Mouse (Mus musculus) lung, postnatal 36 days (tissue): Measurements from ENCODE around the gene Tbc1d8.

Experiments
- DNase-seq: peaks from one replicate; pipeline ENCODE4 v3.0.0; 2022; ENCODE audit warnings: mixed read lengths

Gene Tbc1d8

DNA sequence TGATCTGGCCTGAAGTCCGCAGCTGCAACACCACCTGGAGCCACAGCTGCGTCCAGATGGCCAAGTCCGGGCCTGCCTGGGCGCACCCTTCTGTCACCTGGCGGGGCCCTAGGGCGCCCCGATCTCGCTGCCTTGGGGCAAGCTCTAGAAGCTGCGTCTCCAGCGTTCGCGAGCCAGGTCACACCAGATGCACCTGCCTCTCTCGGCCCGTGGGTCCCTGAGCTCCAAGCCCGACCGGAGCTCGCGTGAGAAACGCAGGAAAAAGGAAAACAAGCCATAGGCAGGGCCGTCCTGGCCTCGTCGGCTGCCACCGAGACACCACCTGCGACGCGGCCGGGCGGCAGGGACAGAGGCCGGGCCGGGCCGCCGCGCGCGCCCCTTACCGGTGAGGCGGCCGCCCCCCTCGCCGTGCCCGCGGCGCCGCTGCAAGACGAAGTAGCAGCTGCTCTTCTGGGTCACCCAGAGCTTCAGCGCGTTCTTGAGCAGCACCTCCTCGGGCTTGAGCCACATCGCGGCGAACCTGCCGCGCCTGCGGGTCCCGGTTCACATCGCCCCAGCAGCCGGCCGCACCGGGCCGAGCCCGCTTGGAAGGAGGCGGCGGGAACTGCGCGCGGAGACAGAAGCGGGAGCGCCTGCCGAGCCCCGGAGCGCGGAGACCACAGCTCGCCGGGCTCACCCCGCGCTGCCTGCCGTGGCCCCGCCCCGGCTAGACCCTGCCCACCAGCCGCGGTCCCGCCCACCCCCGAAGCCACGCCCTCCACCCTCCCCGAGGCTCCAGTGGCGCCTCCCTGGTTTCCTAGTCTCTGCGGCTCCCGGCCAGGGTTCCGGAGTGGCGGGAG lies at the start of gene Tbc1d8:
Gene Tbc1d8 (minus strand): TSS at position 699 of the 839 bp plus-strand sequence.
- peak; percentile 95 for DNase-seq

DNA sequence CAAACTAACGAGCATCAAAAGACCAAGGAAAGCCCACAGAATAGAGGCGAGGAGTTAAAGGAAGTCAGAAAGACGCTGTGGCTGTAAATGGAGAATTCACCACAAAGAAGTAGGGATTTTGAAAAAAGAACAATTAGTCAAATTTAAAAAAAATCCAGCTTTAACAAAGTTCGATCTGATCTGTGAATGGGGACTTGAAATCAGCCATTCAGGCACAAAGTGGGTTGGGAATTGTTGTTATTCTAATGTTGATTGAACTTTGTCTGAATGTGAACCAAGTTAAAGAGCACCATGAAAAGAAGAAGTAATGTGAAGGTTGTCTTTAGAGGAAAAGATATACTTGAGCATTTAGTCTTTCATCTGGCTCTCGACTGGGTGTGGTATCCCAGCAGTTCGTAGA lies 49.8 kb upstream of the Tbc1d8 start:
- no peak for DNase-seq

DNA sequence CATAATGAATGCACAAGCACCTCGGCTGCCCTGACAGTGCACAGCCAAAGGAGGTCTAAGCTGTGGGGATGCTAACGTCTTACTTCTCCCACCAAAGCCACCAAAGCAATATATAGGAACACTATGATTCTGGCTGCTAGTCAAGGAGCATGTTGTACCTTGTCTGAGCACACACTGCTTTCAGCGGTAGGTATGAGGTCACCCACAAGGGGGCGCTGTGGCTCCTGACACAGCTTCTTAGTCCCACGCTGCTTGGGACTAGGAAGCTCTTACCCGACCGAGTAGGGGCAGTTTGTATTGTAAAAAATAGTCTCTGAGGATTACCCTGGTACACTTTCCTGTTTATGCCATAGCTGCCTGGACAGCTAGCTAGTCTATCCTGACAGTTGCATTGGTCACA lies 48.9 kb upstream of the Tbc1d8 start:
- DNase-seq = peak; percentile 90

DNA sequence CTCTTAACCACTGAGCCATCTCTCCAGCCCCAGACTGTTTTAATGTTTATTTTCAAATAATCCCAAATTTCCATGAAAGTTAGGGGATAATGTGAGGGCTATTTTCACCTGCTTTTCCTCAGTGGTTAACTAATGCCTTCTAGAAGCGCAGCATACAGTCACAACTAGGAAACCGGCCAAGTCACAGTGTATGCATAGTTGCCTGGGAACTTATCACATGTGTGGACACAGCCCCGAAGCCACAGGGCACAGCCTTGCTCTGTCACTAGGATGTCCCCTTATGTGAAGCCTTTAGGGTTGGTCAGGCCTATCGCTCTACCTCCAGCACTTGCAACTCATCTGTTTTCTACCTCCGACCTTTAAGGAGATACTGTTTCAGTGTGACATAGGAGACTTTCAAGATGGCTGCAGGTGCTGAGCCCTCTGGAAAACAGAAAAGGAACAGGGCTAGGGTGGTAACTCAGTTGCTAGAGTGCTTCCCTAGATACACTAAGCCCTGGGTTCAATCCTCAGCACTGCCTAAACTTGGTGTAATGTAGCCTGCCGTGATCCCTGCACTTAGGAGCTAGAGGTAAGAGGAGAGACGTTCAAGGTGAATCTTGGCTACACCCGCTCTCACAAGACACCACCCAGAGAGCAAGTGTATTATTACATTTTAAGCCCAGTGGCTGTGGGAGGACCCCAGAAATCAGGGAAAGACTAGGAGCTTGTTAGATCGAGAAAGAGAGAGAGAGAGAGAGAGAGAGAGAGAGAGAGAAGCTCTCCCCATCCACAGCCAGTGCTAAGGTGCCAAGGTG lies 48.0 kb upstream of the Tbc1d8 start:
- peak; percentile 59 for DNase-seq

DNA sequence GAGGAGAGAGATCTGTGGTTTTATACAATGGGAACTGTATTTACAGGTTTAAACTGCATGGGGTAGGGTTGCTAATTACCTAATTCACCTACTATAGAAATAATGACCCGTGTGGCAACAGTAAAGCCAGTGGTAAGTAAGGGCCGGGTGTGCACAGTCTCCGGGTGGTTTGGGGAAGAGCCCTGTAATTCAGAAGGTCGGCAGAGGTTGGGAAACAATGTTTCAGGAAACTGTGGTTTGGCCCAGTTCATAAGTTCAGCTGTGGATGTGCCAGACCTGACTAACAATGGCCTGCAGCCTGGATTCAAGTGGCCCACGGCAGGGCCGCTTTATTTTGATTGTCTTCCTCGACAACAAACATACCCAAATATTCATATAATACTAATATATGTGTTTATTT lies 47.2 kb upstream of the Tbc1d8 start:
- peak; percentile 62 for DNase-seq

DNA sequence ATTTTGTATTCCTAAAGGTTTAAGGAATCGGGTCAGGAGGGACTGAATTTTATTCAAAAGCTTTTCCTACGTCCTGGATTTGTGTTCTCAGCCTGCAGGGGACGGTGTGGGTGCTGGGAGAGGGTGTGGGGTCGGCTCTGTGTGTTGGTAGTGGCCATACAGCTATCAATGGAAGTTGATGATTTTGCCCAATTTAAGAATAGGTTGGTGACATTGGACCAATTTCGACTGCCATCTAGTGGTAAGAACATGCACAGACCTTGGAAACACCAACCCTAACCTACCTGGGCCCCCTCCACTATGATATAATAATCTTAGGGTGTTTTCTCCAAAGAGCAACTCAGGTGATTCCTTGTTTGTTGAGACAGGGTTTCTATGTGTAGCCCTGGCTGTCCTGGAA lies 44.0 kb upstream of the Tbc1d8 start:
- peak; percentile 70 for DNase-seq

DNA sequence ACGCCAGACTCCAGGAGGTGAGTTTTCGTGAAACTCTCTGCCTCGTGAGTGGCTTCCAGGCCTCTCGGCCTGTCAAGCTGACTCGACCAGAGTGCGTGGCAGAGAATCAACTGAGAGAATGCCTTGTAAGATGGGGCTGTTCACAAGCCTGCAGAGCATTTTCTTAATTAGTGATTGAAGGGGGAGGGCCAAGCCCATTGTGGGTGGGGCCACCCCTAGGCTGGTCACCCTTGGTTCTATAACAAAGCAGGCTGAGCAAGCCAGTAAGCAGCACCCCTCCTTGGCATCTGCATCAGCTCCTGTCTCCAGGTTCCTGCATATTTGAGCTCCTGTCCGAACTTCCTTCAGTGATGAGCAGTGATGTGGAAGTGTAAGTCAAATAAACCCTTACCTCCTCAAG lies 42.8 kb upstream of the Tbc1d8 start:
- DNase-seq = no peak

DNA sequence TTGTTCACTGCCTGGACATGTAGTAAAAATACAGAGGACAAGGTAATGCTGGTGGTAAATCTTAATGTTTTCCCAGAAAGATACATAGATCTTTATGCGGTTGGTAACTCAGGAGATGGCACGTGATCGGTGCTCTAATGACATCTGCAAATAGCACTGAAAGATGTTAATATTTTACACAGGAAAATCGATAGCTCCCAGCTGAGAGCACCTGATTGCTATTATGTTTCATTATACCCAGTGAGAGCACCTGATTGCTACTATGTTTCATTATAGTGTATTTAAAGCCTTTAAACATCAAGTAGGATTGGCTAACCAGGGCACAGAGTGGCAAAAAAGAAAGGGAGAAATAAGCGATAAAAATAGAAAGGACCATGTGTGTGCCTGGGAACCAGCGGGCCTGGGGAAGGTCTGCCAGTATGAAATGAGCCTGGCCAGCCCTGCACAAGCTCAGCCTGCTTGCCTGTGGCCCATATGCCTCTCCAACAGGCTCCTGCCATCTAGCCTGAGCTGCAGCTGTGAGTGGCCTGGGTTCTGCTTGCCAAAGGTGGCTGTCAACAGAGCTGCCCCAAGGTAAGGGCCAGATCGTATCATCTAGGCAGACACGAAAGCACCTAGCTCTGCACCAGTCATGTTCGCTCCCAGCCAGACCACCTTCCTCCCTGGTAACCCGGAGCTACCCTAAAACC lies 36.9 kb upstream of the Tbc1d8 start:
- no peak for DNase-seq

DNA sequence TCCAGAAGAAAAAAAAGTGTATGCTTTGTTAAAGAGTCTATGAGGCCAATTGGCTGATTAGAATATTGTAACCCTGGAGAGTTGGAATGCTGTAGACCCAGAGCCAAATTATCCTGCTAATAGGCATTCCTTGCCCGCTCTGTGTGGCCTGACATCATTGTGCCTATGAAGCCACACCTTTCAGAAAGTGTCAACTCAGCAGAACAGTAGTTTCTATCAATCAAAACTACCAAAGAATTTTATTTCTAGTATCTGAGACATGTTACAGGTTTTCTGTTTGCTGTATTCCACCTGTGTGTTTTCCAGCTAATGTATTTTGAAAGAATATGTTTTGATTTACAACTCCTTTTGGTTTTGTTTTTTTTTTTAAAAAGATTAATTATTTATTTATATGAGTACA lies 33.6 kb upstream of the Tbc1d8 start:
- no peak for DNase-seq

DNA sequence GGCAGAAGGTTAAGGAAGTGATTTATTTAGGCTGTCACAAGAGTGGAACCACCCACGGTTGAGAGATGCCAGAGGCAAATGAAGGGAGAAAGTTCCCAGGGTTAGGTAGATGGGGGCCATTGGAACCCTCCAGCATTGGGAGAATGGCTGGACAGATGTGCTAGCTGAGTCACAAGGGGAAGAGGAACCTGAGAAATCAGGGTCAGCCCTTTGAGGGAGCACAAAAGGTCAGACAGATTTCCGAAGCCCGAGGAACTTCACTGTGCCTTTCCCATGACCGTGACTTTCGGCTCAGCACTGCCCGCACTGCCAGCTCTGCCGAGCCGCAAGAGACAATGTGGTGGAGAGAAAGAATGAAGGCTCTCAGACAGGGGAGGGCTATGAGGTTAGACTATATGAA lies 33.2 kb upstream of the Tbc1d8 start:
- no peak for DNase-seq

DNA sequence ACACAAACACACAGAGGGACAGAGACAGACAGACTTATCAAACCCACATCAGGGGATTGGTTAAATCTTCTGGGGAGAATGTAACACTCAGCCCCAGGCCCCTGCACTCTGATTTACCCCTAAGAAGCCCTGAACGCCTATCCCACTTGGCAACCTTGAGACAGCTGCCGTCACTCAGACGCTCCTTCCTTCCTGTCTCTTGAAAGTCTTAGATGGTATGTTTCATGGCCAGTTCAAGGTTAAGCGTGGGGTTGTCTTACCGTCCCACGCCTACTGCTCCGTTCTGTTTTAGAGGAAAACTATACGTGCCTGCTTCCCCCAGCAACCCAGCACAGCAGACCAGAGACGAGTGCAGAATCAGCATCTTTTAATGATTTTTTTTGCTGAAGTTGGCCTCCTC lies 27.0 kb upstream of the Tbc1d8 start:
- DNase-seq = no peak

DNA sequence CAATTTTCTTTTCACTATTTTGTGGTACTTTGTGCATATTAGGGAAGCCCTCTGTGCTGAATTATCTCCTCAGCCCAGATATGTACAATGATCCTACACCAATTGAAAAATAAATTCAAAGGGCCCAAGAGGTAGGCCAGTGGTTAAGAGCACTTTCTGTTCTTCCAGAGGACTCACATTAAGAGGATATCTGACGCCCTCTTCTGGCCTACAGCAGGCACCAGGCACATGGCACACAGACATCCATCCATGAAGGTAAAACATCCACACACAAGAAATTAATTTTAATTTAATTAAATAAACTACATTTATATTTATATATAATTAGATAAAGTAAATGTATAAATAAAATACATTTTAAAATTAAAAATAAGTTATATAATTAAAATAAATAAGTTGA lies 25.7 kb upstream of the Tbc1d8 start:
- peak; percentile 77 for DNase-seq

DNA sequence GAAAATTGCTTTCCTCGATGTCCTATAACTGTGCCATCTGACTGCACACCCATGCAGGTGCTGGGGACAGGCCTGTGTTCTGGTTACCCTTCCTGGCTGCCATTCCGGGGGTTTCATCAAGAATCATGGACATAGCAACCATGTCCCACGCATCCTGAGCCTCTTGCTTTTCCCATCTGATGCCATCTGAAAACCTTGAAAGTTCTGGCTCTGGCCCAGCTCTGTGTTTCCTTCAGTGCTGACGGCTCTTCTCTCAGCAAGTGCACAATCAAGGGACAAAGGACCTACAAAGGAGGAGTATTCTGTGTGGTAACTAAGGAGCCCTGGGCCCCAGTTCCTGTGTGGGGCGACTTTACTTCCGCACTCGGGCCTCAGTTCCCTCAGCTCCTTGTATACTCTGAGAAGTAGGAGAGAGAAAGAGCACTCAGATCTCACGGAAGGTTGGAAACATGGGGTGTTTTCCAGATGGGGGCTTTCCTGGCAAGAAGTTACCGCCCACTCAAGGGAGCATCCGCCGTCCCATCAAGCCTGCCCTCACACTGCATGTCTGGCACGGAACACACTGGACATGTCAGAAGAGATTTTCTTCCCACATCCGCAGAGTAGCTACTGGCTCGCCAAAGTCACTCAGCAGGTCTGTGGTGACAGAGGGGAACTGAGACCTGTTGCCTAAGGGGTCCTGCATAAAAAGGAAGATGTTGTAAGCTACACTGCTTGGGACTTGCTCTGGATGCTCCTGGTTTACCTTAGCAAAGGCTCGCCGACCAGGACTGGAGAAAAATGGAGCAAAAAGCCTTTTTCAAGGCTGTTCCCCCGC lies 24.5 kb upstream of the Tbc1d8 start:
- DNase-seq = peak; percentile 20

DNA sequence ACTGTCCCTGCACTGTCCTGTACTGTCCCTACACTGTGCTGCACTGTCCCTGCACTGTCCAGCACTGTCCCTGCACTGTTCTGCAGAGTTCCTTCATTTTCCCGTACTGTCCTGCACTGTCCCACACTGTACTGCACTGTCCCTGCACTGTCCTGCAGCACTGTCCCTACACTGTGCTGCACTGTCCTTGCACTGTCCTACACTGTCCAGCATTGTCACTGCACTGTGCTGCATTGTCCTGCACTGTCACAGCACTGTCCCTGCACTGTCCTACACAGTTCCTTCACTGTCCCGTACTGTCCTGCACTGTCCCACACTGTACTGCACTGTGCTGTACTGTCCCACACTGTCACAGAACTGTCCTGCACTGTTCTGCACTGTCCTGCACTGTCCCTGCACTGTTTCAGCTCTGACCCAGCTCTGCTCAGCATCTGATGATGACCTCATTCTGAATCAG lies 21.0 kb upstream of the Tbc1d8 start:
- DNase-seq = no peak

DNA sequence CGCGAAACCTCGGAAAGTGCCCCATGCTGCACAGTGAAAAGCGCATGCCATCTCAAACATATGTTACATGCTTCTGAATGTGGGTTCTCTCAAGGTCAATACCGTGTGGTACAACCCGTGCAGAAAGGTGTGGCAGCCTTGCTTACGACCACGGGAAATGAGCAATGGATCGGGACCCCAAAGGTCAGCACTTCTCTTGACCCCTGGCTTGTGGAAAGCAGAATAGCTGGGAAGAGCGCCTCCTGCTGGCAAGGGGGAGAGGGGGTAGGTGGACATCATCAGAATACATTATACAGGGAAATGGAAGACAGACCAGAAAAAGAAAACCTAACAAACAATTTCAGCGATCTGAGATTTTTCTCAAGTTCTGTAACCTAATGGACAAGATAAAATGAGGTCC lies 19.2 kb upstream of the Tbc1d8 start:
- no peak for DNase-seq

DNA sequence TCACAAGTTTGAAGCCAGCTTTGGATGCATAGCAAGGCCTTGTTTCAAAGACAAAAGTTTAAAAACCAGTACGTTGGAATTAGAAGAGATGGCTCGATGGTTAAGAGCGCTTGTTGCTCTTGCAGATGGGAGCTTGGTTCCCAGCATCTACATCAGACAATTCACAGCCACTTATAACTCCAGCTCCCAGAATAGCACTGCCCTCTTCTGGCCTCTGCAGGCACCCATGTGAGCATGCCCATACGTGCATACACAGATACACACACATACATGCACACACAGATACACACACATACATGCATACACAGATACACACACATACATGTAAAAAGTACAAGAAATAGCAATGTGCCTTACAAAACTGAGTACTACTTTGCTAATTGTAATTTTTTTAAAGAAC lies 18.4 kb upstream of the Tbc1d8 start:
- no peak for DNase-seq

DNA sequence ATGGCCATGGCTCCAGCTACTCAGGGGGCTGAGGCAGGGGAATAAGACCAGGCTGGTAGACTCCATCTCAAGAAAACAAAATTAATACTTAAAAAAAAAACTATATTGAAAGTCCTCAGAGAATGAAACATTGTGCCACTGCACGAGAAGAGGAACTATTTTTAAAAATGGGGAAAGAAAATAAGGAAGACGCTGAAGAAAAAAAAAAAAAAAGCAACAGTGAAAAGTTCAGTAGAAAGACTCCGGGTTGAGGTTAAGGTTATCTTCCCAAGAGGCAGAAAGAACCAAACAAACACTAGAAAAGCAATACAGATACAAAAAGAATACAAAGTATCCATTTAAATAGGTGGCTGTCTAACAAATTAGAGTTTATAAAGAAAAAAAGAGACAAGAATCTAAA lies 15.1 kb upstream of the Tbc1d8 start:
- no peak for DNase-seq

DNA sequence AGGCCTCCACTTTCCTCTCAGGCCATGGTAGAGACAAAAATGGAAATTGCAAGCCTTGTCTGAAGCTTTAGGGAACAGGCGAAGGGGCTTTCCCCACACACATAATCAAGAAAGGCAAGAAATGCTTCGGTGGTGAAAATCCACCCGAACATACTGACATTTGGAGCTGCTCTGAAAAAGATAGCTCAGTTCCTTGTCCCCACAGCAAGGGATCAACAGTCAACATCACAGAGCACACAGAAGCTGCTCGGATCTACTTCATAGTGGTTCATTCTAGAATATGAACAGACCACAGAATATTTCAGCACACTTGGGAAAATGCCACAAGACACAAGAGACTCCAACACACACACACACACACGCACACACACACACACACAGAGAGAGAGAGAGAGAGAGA lies 14.6 kb upstream of the Tbc1d8 start:
- DNase-seq = no peak

DNA sequence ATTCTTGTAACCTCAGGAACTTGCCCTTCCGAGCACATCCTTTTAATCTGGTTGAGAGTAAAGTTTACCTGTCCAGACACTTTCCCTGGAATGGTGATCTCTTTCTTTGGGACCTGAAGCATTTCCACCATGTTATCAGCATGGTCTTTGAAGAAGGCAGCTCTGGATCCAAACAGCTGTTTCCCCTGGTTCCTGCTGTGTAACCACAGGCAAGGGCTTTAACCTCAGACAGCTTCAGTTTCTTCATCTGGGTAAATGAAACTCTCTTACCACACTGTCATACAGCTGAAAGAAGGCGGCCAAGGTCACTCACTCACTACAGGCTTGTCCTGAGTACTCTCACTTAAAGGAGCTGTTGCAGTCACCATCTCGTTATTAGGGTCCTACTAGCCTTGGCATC lies 8.8 kb upstream of the Tbc1d8 start:
- no peak for DNase-seq

DNA sequence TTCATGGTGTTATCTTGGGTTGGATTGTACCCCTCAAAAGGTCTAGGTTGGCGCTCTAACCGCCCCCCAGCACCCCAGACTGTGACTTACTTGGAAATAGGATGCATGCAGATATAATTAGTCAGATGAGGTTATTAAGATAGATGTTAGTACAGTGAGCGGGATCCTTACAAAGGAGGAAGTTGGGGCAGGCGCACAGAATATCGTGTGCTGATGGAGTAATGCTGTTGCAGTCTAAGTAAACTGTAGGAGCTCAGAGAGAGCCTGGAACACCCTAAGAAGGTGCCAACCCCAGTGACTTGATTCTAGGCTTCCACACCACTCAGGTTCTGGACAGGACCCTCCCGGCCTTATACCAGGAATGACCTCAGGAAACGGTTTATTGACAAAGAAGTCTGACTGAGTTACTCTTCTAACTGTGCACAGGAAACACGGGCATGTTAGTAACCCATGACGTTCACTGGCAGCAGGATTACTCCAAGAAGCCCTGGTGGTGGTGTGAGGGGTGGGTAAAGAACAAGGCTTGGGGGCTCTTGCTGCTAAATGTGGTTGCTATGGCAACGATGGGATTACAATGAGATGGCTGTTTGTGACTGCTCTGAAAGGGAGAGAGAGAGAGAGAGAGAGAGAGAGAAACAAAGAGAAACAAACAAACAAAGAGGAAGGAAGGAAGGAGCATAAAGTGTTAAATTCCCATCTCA lies 3.7 kb upstream of the Tbc1d8 start:
- DNase-seq = no peak

DNA sequence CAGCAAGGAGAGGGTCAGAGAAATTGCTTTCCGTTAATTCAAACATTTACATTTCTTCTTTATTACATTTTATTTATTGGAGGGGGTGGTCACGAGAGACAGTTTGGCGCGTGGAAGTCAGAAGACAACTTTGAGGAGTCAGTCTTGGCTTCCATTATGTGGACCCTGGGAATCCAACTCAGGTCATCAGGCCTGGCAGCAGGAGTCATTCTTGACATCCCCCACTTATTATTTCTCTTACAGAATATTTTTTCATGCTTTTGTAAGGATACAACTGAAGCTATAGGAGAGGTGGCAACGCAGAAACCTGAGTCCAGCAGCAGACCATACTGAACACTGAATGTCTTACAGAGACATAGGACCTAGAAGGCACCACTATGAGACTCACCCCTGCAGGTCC lies 699 bp upstream of the Tbc1d8 start:
- DNase-seq = no peak

DNA sequence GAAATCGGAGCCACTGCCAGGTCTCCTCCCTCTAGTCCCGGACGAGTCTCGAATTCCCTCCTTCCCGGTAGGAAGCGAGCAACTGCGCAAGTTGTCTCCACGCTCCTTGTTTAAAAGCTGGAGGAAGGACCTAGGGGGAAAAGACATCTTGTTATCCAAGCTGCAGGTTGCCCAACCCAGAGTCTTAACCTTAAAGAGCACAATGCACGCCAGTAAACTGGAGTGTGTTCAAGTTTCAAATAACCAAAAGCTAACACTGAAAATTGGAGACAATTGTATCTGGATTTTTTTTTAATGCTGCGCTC lies 293 bp upstream of the Tbc1d8 start:
- DNase-seq = no peak
